Mouse (Mus musculus): ENCODE measurements around the gene Slc30a4. TPM values are rescaled to one million over a fixed set of nuclear protein-coding genes. Genes with fewer than 3 reads are reported as not detected.
A peak's percentile ranks its signal among the peaks of the same experiment; 100 is the strongest.

Gene Slc30a4
- total RNA-seq, 2 experiments from 2014 or later = 16.2 to 16.4 TPM

DNA sequence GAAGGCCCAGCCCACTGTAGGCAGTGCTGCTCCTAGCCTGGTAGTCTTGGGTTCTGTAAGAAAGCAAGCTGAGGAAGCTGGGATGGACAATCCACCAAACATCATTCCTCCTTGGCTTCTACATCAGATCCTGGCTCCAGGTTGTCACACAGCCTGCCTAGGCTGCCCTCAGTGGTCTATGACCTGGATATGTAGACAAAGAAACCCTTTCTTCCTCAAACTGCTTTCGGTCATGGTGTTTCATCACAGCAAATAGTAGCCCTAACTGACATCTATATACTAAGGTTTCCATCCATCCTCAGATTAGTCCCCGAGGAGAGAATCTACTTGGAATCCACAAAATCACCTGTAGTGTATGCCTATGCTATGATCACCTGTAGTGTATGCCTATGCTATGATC, 27.3 kb downstream of the Slc30a4 start:
- DNase-seq = no peak

DNA sequence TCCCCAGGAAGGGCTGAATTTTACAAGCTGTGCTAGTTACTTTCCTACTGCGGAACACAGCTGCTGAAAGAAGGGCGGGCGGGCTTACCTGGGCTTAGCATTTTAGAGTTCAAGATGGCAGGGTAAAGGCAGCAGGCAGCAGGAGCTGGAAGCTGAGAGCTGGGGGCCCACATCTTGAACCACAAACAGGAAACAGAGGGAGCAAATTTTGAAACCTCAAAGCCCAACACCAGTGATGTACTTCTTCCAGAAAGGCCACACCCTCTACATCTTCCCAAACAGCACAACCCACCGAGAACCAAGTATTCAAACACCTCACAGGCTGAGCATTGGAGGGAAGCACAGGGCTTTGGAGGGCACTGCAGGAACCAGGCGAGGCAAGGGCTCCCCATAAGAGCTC, 29.6 kb downstream of the Slc30a4 start:
- DNase-seq = no peak

DNA sequence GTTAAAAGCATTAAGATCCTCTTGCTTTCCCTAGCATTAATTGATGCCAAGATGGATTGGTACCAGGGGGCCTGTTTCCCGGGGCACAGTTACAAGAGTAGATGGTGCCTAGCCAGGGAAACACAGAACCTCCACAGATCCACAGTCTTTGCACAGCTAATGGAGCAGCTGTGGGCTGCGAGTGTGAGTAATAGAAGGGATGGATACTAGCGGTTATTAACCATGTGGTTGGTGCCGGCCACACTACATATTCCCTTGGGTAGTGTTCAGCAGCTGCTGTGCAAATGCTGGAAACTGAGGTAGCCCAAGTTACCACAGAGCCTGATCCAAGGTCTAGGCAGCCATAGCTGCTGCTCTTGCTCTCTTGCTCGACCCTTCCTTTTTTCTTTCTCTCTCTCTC, 30.7 kb downstream of the Slc30a4 start:
- no peak for DNase-seq

DNA sequence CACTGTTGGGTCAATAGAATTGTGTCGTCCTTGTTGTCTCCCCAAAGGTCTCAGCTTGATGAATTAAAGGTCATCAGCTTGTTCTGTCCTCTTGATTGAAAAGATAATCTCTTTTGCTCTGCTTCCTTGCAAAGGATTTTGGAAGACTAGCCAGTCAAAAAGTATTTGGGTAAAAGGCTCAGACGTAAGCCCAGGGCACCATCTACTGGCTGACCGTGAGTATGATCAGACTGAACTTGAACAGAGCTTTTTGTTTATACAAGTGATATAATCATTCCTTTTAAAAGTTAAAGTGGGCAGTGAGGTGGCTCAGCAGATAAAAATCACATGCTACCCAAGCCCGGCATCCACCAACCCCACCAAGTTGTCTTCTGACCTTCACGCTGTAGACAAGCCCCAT, 34.6 kb downstream of the Slc30a4 start:
- DNase-seq = peak; percentile 41

DNA sequence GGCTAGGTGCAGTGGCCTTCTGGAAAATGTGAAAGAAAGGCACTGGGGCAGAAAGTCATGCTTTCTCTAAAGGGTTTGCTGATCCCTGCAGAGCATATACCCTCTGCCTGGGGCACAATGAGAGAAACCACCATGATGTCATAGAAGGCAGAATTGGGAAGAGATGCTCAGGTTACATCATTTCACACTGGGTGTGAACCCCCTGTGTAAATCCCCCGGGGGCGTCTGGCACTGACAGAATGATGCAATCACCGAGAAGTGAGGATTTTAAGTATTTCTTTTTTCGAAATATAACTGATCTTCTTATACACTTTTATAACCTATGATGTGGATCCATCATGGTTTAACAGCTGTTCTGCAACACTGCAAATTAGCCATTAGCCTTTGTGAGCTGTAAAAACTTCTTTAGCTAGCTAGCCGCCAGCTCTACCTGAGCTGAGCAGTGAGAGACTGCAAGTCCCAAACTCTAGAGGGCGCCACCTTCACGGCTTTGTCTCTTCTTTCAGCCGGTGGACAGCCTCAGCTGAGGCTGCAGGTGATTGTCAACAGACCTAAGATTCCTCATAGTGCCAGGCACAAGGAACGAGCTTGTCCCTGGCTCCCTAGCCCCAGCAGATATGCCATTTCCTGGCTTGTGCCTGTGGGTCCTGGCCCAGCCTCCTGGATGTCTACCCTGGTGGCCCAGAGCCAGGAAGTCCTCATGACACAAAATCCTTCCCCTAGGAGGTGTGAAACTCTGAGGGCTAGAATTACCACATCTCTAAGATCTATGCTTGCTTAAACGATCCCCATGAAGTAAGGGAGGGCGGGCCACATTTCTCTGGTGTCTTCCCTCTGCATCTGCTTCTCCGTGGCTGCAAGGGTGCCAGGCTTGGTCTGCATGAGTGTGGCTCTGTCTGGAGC, 36.2 kb downstream of the Slc30a4 start:
- peak; percentile 44 for DNase-seq

DNA sequence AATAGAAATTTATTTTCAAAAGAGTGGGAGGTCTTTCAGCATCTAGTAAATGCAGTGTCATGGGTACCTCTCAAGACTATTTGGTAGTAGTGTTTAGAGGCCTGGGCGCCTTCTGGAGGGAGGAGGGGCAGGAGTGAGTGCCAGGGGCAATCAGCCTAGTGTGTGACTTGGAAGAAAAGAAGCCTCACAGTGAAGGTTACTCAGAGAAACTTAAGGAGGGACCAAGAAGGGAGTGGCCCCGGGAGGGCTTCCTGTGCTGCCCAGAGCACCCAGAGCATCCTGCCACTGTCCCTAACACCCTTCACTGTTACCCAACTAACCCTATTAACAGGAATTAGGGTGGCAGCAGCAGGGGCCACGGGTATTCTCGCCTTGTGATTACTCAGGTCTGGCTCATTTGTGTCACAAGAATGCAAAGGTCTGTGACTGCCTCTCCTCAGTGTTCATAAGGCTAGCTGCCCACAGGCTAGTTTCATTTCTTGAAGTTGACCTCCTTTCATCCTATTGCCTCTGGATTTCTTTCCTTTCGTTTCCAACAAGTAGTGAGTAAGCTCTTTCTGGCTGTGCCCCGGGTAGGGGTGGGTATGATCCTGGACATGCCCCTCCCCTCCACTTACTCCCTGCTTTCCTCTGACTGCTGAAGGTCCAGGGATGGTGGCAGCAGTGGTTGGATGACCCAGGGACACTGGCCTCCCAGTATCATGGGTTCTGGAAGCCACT, 37.0 kb downstream of the Slc30a4 start:
- DNase-seq = no peak

DNA sequence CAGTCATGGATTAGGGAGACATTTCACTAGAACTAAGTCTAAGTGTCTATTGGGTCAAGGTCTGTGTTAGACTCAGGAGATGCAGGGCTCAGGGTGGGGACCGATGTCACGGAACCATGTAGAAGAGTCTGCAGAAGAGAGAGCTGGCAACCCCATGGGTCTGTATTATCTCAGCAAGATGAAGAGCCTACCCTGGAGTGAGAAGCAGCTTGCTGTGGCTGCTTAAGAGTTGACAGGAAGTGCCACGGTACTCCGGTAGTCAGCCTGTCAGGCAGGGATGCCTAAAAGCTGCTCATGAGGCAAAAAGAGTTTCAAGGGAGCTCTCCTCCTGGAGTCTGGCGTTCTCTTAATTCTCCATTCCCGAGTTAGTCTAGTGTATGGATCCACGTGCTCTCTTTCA, 42.6 kb downstream of the Slc30a4 start:
- DNase-seq = no peak

DNA sequence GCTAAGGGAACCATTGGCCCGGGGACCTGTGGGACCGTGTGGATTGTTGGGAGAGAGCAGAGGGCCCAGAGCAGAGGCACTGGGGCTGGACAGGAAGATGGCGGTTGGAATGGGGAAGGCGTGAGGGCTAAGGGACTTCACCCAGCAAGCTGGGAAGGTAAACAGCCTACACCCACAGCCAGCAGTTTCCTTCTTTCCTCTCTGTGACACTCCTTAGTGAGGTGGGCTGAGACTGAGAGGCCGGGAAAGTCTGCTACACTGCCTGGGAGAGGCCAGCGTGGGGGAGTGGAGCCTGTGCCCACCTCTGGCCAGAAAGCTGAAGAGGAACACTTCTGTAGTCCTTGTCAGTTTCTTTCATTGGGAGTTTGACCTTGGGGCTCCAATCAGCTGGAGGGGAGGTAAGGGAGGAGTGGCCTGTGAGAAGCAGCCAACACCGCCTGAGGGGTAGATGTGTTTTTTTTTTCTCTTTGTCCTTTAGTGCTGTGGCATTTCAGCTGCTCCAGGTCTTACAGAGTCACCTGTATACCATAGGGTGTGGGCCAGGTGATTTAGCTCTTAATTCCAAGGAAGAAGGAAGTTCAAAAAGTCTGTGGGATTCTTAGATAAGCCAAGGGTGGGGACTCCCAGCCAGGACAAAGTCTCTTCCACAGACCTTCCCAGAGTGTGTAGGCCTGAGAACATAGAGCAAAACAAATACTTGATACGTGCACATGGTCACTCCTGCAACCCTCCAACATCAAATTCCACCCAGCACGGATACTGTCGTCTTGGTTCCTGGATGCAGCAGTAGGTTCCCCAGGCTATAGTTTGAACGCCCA, 44.5 kb downstream of the Slc30a4 start:
- no peak for DNase-seq

DNA sequence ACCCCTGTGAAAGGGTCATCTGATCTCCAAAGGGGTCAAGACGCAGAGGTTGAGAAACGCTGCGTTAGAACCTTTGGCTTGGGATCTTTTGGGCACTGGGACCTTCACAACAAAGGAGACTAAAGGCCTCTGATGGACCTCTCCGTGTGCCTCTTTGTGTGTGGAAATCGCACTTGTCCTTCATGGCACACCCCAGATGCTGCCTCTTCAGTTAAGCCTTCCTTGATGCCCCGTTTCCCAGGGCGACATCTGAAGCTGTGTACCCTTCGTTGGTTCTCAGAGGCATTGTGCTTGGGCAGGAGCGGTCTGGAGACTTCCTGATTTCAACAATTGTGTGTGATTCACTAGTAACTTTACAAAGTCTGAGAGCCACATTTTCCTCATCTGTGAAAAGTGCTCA, 45.7 kb downstream of the Slc30a4 start:
- no peak for DNase-seq

DNA sequence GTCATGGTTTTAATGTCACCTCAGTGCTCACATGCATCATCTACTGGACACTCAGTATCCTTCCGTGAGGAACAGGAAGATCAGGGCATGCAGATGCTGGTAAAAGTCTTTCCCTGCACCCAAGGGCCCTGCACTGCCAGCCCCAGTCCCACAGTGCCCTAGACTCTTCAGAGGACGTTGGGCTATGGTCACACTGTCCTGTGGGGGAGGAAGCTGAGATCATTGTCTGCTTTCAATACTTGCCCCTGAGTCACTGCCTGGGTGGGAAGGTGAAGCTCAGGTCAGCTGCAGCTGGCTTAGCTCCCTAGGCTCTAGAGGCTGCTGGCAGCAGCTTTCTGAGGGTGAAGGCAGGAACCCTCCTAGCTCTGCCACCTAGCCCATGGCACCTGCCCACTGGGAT, 46.4 kb downstream of the Slc30a4 start:
- DNase-seq = no peak

DNA sequence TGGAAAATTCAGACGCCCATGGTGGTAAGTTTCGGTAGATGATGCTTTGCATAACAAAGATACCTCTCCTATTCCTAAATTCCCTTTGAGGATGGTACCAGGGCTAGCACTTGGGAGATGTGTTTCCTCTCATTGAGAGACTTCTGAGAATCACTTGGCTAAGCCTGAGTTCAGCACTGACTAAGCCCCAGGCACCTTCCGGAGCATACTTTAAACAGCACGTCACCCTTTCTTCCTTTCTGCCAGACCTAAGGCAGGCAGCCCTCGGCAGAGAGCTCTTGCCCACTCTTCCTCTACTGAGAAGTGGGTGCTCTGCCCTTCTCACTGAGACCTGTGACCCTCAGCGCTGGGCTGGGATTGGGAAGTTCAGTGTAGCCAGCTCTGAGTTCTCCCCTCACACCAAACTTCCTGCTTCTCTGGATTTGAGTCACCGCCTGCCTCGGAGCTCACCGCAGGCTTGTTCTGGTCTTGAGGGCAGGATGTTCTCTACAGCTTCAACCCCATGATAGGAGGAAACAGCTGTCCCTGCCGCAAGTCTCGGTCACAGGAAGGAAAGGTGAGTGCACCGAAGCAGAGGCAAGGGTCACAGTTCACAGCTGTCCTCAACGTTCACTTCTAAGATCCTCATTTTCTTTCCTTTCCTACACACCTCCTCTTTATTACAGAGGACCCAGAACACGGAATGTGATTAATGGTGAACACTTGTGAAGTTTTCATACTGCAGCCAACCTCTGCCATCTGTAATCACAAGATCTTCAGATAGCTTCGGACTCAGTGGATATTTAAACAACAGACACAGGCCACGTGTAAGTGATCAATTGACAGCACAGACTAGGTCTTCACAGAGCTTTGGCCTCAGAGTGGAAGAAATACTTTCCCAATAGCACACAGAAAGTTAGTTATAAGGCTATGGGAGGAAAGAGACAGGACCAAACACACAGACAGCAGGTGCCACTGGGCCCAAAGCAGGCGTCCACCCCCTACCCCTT, 50.1 kb downstream of the Slc30a4 start:
- peak; percentile 30 for DNase-seq

DNA sequence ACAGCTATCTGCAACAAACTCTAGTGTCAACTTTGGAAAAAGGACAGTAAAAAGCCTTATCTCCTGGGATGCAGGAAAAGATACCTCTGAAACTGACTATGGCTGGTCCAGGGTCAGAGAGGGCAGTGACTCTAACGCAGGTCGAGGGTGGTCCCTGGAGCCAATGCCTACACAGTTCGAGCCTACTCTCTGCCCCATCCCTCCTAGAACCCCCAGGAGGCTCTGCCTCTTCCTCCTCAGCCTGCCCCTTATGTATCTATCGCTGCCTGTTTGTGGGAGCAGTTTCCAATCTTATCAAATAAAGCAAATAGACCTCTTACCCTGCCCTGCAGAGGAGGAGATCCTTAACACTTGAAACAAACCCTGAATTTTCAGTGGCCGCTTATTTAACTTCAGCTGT, 63.8 kb downstream of the Slc30a4 start:
- no peak for DNase-seq

DNA sequence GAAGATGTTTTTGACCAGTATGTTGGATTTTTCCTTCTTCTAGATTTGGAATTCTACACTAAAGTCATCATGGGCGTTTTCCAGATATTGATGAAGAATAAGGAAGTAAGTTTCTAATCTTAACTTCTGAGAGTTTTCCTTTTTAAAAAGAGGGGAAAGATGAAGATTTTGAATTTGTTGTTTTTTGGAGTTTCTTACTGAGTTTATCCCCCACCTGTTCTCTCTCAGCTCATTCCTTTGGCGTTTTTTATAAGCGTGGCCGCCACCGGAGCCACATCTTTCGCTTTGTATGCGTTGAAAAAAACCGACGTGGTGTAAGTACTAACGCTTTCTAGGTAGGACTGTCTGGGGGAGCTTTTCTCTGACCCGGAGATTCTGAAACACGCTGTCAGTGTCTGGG, 64.4 kb downstream of the Slc30a4 start:
- DNase-seq = no peak

DNA sequence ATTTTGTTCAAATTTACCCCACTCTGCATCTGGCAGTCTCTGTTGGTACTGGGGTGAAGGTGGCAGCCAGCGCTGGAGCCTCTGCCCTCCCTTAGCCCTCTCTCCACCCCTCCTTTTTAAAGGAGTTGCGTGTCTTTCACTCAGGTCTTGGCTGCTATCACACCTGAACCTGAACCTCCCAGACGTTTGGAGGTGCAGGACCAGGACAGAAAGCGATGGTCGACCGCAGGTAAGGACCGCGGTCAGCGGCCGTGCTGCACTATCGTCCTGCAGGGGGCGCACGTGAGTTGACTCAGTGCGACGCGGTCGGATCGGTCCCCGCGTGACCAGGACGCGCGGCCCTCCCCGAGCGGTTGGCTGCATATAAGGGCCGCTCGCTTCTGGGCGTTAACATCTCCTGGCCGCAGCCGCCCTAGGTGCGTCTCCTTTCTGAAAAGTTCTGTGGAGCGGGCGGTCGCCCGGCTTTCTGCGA, 64.9 kb downstream of the Slc30a4 start:
- peak; percentile 83 for DNase-seq

DNA sequence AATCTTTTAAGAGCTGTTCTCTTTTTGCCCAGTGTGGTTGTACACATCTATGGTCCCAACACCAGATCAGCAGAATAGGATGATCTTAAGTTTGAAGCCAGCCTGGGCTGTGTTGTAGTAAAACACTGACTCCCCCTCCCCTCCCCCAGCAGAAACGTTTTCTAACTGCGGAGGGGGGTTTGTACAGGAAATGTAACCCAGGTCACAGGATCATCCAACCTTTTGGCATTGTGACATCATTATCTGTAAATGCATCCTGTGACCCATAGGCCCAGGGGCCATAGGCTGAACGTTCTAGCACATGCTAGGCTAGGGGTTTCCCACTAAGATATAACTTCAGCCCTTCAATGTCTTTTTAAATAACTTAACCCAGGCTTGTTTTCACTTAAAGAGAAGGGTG, 65.8 kb downstream of the Slc30a4 start, which contains the start of gene AA467197:
AA467197 (plus strand) TSS at position 301 of the 400 bp plus-strand sequence.
- no peak for DNase-seq

Small RNAs within 50 kb of the gene (microRNA-seq; reads per million reads assigned to microRNA genes)
- gene Mir147 = 1.6 to 3.8 reads per million in 2 experiments

Other genes starting within 250 kb of the Slc30a4 start
- under 1 TPM; 0.50 to 0.62 TPM for gene Gm14085, start 217.7 kb downstream of the Slc30a4 start, total RNA-seq (2021)
- 10 to 100 TPM in 1 of 2 experiments, 1 to 10 TPM in 1; 9.1 to 10.5 TPM for gene Gatm, start 91.4 kb downstream of the Slc30a4 start, total RNA-seq (2021)
- gene AA467197, start 65.7 kb downstream of the Slc30a4 start, total RNA-seq (2021) = under 1 TPM in 1 of 2 experiments, not detected in 1; 0.36 TPM
- 10 to 100 TPM; 12.8 to 16.0 TPM for gene Bloc1s6, start 35.8 kb upstream of the Slc30a4 start, total RNA-seq (2021)
- gene Sqor, start 62.6 kb upstream of the Slc30a4 start, total RNA-seq (2021) = 1 to 10 TPM; 8.6 to 8.7 TPM

Data from heart, postnatal 4 days (tissue).